In genomic region chr1:103645285-103645684, GRCm38 (mm10) we compare ENCODE assay signal across 35 mouse cellular contexts.
"Had no signal": no experiment of that assay in that cellular context is flagged by ENCODE, and none has a peak within 500 bp of the region (broad histone marks: within the 10 kb centered on the region; RNA-seq: fewer than 3 reads in every experiment).

No protein-coding gene starts in this region.

- H3K36me3 ChIP-seq: heart, embryonic 10.5 days; heart, embryonic 12.5 days; heart, embryonic 13.5 days; heart, embryonic 15.5 days; hindbrain, embryonic 10.5 days; hindbrain, embryonic 12.5 days; hindbrain, embryonic 13.5 days; hindbrain, embryonic 15.5 days; intestine, embryonic 15.5 days; kidney, embryonic 15.5 days had no signal

- H3K9me3 ChIP-seq: heart, embryonic 10.5 days; heart, embryonic 12.5 days; heart, embryonic 13.5 days; heart, embryonic 15.5 days; hindbrain, embryonic 10.5 days; hindbrain, embryonic 12.5 days; hindbrain, embryonic 13.5 days; hindbrain, embryonic 15.5 days; intestine, embryonic 15.5 days; kidney, embryonic 15.5 days had no signal

- H3K4me2 ChIP-seq: heart, embryonic 11.5 days; heart, embryonic 12.5 days; heart, embryonic 13.5 days; heart, embryonic 15.5 days; hindbrain, embryonic 12.5 days; hindbrain, embryonic 13.5 days; hindbrain, embryonic 14.5 days; hindbrain, embryonic 15.5 days; intestine, embryonic 15.5 days; kidney, embryonic 15.5 days had no signal

- H3K4me1 ChIP-seq: heart, embryonic 10.5 days; heart, embryonic 12.5 days; heart, embryonic 13.5 days; heart, embryonic 15.5 days; hindbrain, embryonic 10.5 days; hindbrain, embryonic 12.5 days; hindbrain, embryonic 13.5 days; hindbrain, embryonic 15.5 days; intestine, embryonic 15.5 days; kidney, embryonic 15.5 days had no signal

- DNase-seq: heart, postnatal 10 days; heart, postnatal 14 days; heart, postnatal 36 days; heart, postnatal 4 days; kidney, adult 11 months; kidney, adult 18-20 months; kidney, adult 2 months; kidney, adult 8-10 months; kidney, adult 9 months; kidney, postnatal 10 days; kidney, postnatal 14 days; kidney, postnatal 25 days; kidney, postnatal 36 days; kidney, postnatal 4 days; layer of hippocampus, adult 9-11 months; layer of hippocampus, postnatal 36 days had no signal

- H3K27me3 ChIP-seq: heart, embryonic 12.5 days; heart, embryonic 13.5 days; heart, embryonic 15.5 days; hindbrain, embryonic 12.5 days; hindbrain, embryonic 13.5 days; hindbrain, embryonic 15.5 days; intestine, embryonic 15.5 days; kidney, embryonic 15.5 days had no signal

- ATAC-seq: hindbrain, embryonic 16.5 days; hindbrain, postnatal 0 days; inflammation-experienced regulatory T-cells, adult 6 months; intestine, embryonic 15.5 days; intestine, embryonic 16.5 days; intestine, postnatal 0 days had no signal

- H3K9ac ChIP-seq: heart, embryonic 12.5 days; heart, embryonic 13.5 days; heart, embryonic 15.5 days; hindbrain, embryonic 12.5 days; hindbrain, embryonic 13.5 days; hindbrain, embryonic 14.5 days; hindbrain, embryonic 15.5 days; intestine, embryonic 15.5 days; kidney, embryonic 15.5 days had no signal

- H3K4me3 ChIP-seq: heart, embryonic 10.5 days; heart, embryonic 12.5 days; heart, embryonic 13.5 days; heart, embryonic 15.5 days; hindbrain, embryonic 10.5 days; hindbrain, embryonic 12.5 days; hindbrain, embryonic 13.5 days; hindbrain, embryonic 15.5 days; intestine, embryonic 15.5 days; kidney, embryonic 15.5 days; layer of hippocampus, adult 2 months had no signal

- H3K27ac ChIP-seq: heart, embryonic 10.5 days; heart, embryonic 13.5 days; heart, embryonic 15.5 days; hindbrain, embryonic 10.5 days; hindbrain, embryonic 12.5 days; hindbrain, embryonic 13.5 days; hindbrain, embryonic 14.5 days; hindbrain, embryonic 15.5 days; hindbrain, postnatal 0 days; intestine, embryonic 15.5 days; kidney, embryonic 15.5 days; kidney, postnatal 0 days; layer of hippocampus, adult 2 months had no signal
